Mouse (Mus musculus): ENCODE data around the gene Msi2. TPM values are rescaled to one million over a fixed set of nuclear protein-coding genes. Genes with fewer than 3 reads are reported as not detected.
A peak's percentile ranks its signal among the peaks of the same experiment; 100 is the strongest.

Gene Msi2
- total and polyA plus RNA-seq, 2 experiments from 2014 or later: 22.1 to 94.6 TPM

GRCm38 (mm10) chr11:88721144-88721636 lies 2.9 kb upstream of the Msi2 start:
- 61% methylated on average over 10 of the region's 10 CpGs for WGBS
- DNase-seq (ENCODE audit: low spot score) (no peak), ATAC-seq (ENCODE audit: insufficient read depth, low read depth) (no peak)
- H3K4me1 ChIP-seq (ENCODE audit: control insufficient read depth, insufficient read depth): no peaks in the 10 kb centered on the region
- H3K4me2 ChIP-seq (ENCODE audit: low read depth, low read length): no peak overlapping the region
- no peaks in the 10 kb centered on the region for H3K27me3 ChIP-seq (ENCODE audit: control insufficient read depth, insufficient read depth, low read length)
- H3K36me3 ChIP-seq (replicated peaks; ENCODE audit: control insufficient read depth, insufficient read depth, low read length): no peaks in the 10 kb centered on the region
- no peaks in the 10 kb centered on the region for H3K9me3 ChIP-seq (replicated peaks; ENCODE audit: control insufficient read depth, low read length)
- H3K4me3 ChIP-seq (ENCODE audit: low read depth, low read length): no peak overlapping the region
- TF ChIP-seq CTCF (IDR thresholded peaks at IDR 0.05; ENCODE audit: low read depth): no peak
- no peak for TF ChIP-seq EP300 (IDR thresholded peaks at IDR 0.05; ENCODE audit: low read depth)
- H3K27ac ChIP-seq (ENCODE audit: low read depth): no peak overlapping the region; the same call in 1 of the 2 replicates
- no peak overlapping the region for H3K9ac ChIP-seq (replicated peaks; ENCODE audit: low read depth, low read length)

GRCm38 (mm10) chr11:88720261-88721143 lies 2.2 kb upstream of the Msi2 start:
- H3K4me2 ChIP-seq (ENCODE audit: low read depth, low read length): no peak overlapping the region
- TF ChIP-seq EP300 (IDR thresholded peaks at IDR 0.05; ENCODE audit: low read depth) (no peak), CTCF (IDR thresholded peaks at IDR 0.05; ENCODE audit: low read depth) (no peak)
- H3K9ac ChIP-seq (replicated peaks; ENCODE audit: low read depth, low read length): no peak overlapping the region
- peaks cover 4% of the 10 kb centered on the region; the same call in 1 of the 2 replicates for H3K4me1 ChIP-seq (ENCODE audit: control insufficient read depth, insufficient read depth)
- WGBS: 66% methylated on average over 13 of the region's 13 CpGs
- H3K4me3 ChIP-seq (ENCODE audit: low read depth, low read length): no peak overlapping the region
- ATAC-seq (ENCODE audit: insufficient read depth, low read depth) (no peak), DNase-seq (ENCODE audit: low spot score) (no peak)
- H3K36me3 ChIP-seq (replicated peaks; ENCODE audit: control insufficient read depth, insufficient read depth, low read length): no peaks in the 10 kb centered on the region
- H3K9me3 ChIP-seq (replicated peaks; ENCODE audit: control insufficient read depth, low read length): no peaks in the 10 kb centered on the region
- H3K27ac ChIP-seq (ENCODE audit: low read depth): no peak overlapping the region; the same call in 1 of the 2 replicates
- no peaks in the 10 kb centered on the region for H3K27me3 ChIP-seq (ENCODE audit: control insufficient read depth, insufficient read depth, low read length)

GRCm38 (mm10) chr11:88719601-88720000 lies 1.3 kb upstream of the Msi2 start:
- Histone ChIP-seq H3K4me2 (ENCODE audit: low read depth, low read length) (peak overlapping the region; percentile 99), H3K27ac (ENCODE audit: low read depth) (peak overlapping the region; percentile 98; the same call in 1 of the 2 replicates), H3K4me3 (ENCODE audit: low read depth, low read length) (peak overlapping the region; percentile 99), H3K9ac (replicated peaks; ENCODE audit: low read depth, low read length) (0 out of 2 replicates have a peak overlapping the region, but pooled peaks have one; percentile 100), H3K27me3 (ENCODE audit: control insufficient read depth, insufficient read depth, low read length) (no peaks in the 10 kb centered on the region), H3K9me3 (replicated peaks; ENCODE audit: control insufficient read depth, low read length) (no peaks in the 10 kb centered on the region), H3K36me3 (replicated peaks; ENCODE audit: control insufficient read depth, insufficient read depth, low read length) (no peaks in the 10 kb centered on the region), H3K4me1 (ENCODE audit: control insufficient read depth, insufficient read depth) (peaks cover 9% of the 10 kb centered on the region; the same call in 1 of the 2 replicates)
- ATAC-seq (ENCODE audit: insufficient read depth, low read depth): no peak
- TF ChIP-seq CTCF (IDR thresholded peaks at IDR 0.05; ENCODE audit: low read depth) (no peak), EP300 (IDR thresholded peaks at IDR 0.05; ENCODE audit: low read depth) (no peak)
- peak; percentile 22 for DNase-seq (ENCODE audit: low spot score)
- WGBS: 53% methylated on average over 3 of the region's 3 CpGs

GRCm38 (mm10) chr11:88718766-88719595 lies 668 bp upstream of the Msi2 start:
- peak overlapping the region; percentile 99 for H3K4me2 ChIP-seq (ENCODE audit: low read depth, low read length)
- peak overlapping the region; percentile 100 for H3K9ac ChIP-seq (replicated peaks; ENCODE audit: low read depth, low read length)
- H3K9me3 ChIP-seq (replicated peaks; ENCODE audit: control insufficient read depth, low read length): no peaks in the 10 kb centered on the region
- peaks cover 10% of the 10 kb centered on the region; the same call in 1 of the 2 replicates for H3K4me1 ChIP-seq (ENCODE audit: control insufficient read depth, insufficient read depth)
- peak overlapping the region; percentile 99 for H3K4me3 ChIP-seq (ENCODE audit: low read depth, low read length)
- WGBS: 5% methylated on average over 37 of the region's 38 CpGs
- peak; percentile 63 for DNase-seq (ENCODE audit: low spot score)
- H3K36me3 ChIP-seq (replicated peaks; ENCODE audit: control insufficient read depth, insufficient read depth, low read length): no peaks in the 10 kb centered on the region
- no peaks in the 10 kb centered on the region for H3K27me3 ChIP-seq (ENCODE audit: control insufficient read depth, insufficient read depth, low read length)
- ATAC-seq (ENCODE audit: insufficient read depth, low read depth): peak; percentile 61
- TF ChIP-seq CTCF (IDR thresholded peaks at IDR 0.05; ENCODE audit: low read depth) (no peak), EP300 (IDR thresholded peaks at IDR 0.05; ENCODE audit: low read depth) (no peak)
- H3K27ac ChIP-seq (ENCODE audit: low read depth): peak overlapping the region; percentile 98

GRCm38 (mm10) chr11:88717644-88718049 lies 666 bp downstream of the Msi2 start:
- peak; percentile 48 for DNase-seq (ENCODE audit: low spot score)
- H3K4me1 ChIP-seq (ENCODE audit: control insufficient read depth, insufficient read depth): peaks cover 15% of the 10 kb centered on the region; the same call in 1 of the 2 replicates

More at GRCm38 (mm10) chr11:88717644-88718049, 666 bp downstream of the Msi2 start:
- ATAC-seq (ENCODE audit: insufficient read depth, low read depth): peak; percentile 24
- Histone ChIP-seq H3K4me2 (ENCODE audit: low read depth, low read length) (peak overlapping the region; percentile 99), H3K27ac (ENCODE audit: low read depth) (peak overlapping the region; percentile 99), H3K36me3 (replicated peaks; ENCODE audit: control insufficient read depth, insufficient read depth, low read length) (0 out of 2 replicates have a peak, but pooled peaks cover under 1% of the 10 kb centered on the region), H3K27me3 (ENCODE audit: control insufficient read depth, insufficient read depth, low read length) (no peaks in the 10 kb centered on the region), H3K4me3 (ENCODE audit: low read depth, low read length) (peak overlapping the region; percentile 99), H3K9ac (replicated peaks; ENCODE audit: low read depth, low read length) (peak overlapping the region; percentile 100), H3K9me3 (replicated peaks; ENCODE audit: control insufficient read depth, low read length) (no peaks in the 10 kb centered on the region)
- WGBS: under 1% methylated on average over 35 of the region's 38 CpGs
- TF ChIP-seq CTCF (IDR thresholded peaks at IDR 0.05; ENCODE audit: low read depth) (no peak), EP300 (IDR thresholded peaks at IDR 0.05; ENCODE audit: low read depth) (no peak)
